Mouse (Mus musculus) lung, postnatal 0 days (tissue): ENCODE results near the gene Aqp3.

Source experiments
- CTCF ChIP-seq: IDR thresholded peaks from 2 replicates; pipeline ENCODE4 v1.5.1; 2016; ENCODE audit warnings: antibody characterized with exemption, mild to moderate bottlenecking
- EP300 ChIP-seq: IDR thresholded peaks from 2 replicates; pipeline ENCODE4 v1.6.1; 2016; ENCODE audit warnings: antibody characterized with exemption, mild to moderate bottlenecking, control low read depth

DNA sequence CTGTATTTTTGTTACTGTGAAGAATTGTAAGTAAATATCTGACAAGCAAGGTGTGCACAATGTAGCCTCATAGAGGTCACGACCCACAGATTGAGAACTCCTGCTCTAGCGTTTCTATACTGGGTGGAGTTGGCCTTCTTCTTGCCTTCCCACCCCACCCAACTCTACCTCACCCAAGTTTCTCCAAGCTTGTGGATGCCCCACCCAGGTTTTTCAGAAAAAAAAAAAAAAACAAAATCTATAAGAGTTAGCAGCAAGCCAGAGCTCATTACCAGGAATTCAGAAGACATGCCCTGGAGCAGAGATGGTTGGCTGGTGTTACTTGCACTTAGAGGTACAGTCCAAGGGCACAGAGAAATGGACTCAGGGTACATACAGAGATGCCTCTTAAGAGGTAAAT is 8.3 kb downstream of the Aqp3 start:
- TF ChIP-seq CTCF (no peak), EP300 (no peak)
